Mouse (Mus musculus): ENCODE data around the gene Gm17268. TPM values are rescaled to one million over a fixed set of nuclear protein-coding genes. Genes with fewer than 3 reads are reported as not detected.

Gm17268 gene
- polyA plus RNA-seq, 1 experiment from 2014 or later = not detected

DNA sequence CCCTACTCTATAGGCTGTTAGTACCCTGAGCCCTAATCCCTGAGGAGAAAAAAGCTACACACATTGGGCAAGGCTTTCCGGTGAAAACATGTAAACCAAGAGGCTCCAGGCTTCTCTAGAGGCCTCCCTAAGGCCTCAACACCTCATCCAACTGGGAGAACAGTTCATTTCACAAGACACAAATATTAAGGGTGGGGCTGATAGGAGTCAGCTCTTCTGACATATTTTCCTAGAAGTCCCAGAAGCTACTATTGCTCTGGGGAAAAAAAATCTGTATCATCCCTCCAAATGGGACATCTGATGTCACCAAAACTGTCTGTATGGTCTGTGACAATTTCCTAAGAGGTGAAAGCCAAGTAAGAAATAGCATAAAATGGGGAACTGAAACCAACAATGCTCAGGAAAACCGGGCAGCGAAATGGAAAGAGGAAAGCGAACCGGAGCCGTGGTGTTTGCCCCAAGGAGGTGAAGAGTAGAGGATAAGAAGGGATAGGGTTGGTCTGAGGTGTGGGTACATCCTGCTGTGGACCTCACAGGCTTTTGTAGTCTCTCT is 15.8 kb downstream of the Gm17268 start:
- 87% methylated on average over 6 of the region's 6 CpGs for WGBS
- Histone ChIP-seq H3K9me3 (no peaks in the 10 kb centered on the region), H3K36me3 (no peaks in the 10 kb centered on the region), H3K4me2 (replicated peaks) (no peak overlapping the region), H3K4me1 (no peaks in the 10 kb centered on the region; the same call in 1 of the 2 replicates), H3K9ac (replicated peaks) (no peak overlapping the region), H3K27me3 (no peaks in the 10 kb centered on the region), H3K4me3 (no peak overlapping the region), H3K27ac (replicated peaks) (no peak overlapping the region)
- ATAC-seq (ENCODE audit: low FRiP score, low read depth) = no peak

DNA sequence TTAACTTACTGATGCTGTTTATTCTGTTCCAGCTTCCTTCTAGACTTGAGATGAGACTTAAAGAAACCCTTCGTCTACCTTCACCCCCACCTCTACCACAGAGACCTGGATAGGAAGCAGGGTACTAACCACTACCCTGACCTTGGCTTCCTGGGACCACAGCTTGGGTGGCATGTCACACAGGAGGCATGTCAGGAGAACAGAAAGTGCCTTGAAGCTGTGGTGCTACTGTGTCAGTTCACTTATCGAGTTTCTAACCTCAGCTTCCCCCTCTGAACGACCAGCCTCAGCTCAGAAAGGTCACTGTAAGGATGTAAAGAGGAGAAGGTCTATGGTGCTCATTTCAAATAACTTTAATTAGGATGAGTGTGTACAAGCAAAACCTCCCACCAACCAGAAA is 17.0 kb downstream of the Gm17268 start:
- no peak overlapping the region for H3K4me2 ChIP-seq (replicated peaks)
- H3K4me3 ChIP-seq = no peak overlapping the region
- no peaks in the 10 kb centered on the region for H3K36me3 ChIP-seq
- no peaks in the 10 kb centered on the region for H3K27me3 ChIP-seq
- no peak overlapping the region for H3K9ac ChIP-seq (replicated peaks)
- no peak for ATAC-seq (ENCODE audit: low FRiP score, low read depth)
- no peak overlapping the region for H3K27ac ChIP-seq (replicated peaks)
- no peaks in the 10 kb centered on the region for H3K9me3 ChIP-seq
- 84% methylated on average over 3 of the region's 3 CpGs for WGBS
- H3K4me1 ChIP-seq = no peaks in the 10 kb centered on the region; the same call in 1 of the 2 replicates

DNA sequence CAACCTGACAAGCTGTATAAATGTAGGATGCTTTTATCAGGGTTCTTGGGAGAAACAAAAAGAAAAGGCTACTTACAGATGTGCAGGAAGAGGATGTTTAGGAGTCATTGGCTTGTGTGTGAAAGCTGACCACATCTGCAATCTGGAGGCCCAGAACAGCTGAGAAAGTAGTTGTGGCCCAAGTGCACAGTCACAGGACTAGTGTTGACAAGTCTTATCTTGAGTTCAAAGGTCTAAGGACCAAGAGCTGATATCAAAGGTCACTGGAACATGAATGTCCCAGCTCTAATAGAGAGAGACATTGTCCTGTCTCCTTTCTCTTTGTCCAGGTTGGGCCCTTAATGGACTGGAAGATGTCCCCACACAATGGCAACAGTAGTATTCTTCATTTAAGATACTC is 18.6 kb downstream of the Gm17268 start:
- Histone ChIP-seq H3K9ac (replicated peaks) (no peak overlapping the region), H3K4me3 (no peak overlapping the region), H3K4me2 (replicated peaks) (no peak overlapping the region), H3K4me1 (no peaks in the 10 kb centered on the region; the same call in 1 of the 2 replicates), H3K27ac (replicated peaks) (no peak overlapping the region), H3K27me3 (no peaks in the 10 kb centered on the region), H3K36me3 (no peaks in the 10 kb centered on the region), H3K9me3 (no peaks in the 10 kb centered on the region)
- ATAC-seq (ENCODE audit: low FRiP score, low read depth) = no peak

DNA sequence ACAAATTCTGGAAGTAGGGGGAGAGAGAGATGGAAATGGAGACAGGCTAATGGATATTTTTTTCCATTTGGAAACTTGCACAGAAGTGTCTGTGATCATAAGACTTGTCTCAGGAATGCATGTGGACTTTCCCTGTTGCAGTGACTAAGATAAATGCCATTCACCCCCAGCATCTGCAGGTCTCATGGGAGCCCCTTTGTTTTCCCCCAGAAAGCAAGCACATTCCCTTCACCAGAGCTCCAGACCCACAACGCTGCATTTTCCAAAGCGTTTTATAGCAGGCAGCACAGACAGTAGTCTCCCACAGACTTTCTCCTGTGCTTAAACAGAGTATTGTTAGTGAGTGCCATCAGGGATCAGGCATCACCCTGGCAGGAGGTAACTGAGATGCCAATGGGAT is 19.0 kb downstream of the Gm17268 start:
- Histone ChIP-seq H3K9ac (replicated peaks) (no peak overlapping the region), H3K4me2 (replicated peaks) (no peak overlapping the region), H3K36me3 (no peaks in the 10 kb centered on the region), H3K27ac (replicated peaks) (no peak overlapping the region), H3K27me3 (no peaks in the 10 kb centered on the region), H3K4me1 (no peaks in the 10 kb centered on the region; the same call in 1 of the 2 replicates), H3K4me3 (no peak overlapping the region), H3K9me3 (no peaks in the 10 kb centered on the region)
- ATAC-seq (ENCODE audit: low FRiP score, low read depth) = no peak
- WGBS = 65% methylated on average over 2 of the region's 2 CpGs

DNA sequence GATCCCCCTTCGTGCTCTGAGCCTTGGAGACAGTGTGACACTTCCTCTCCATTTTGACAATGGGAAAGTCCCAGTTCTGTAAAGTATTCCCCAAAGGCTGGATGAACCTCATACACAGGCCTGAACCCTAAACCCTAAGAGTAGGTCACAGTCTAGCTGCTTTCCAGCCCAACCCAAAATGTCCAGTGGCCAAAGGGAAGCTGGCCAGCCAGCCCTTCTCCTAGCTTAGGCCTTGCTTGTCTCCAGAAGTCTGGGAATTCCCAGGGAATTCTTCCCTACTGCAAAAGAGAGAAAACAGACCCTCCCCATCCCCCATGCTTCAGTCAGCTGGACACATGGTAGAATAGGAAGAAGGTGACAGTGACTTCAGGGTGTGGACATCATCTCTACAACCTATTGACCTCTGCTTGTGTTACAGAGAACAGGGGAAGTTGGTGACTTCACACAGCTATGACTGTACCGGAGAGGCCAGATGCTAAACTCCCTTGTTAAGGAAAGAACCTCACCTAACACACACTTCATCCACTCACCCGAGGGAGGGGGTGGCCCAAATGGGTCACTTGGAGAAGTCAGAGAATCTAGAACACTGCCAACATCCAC is 22.1 kb downstream of the Gm17268 start:
- Histone ChIP-seq H3K4me3 (no peak overlapping the region), H3K36me3 (no peaks in the 10 kb centered on the region), H3K27me3 (no peaks in the 10 kb centered on the region), H3K27ac (replicated peaks) (no peak overlapping the region), H3K4me2 (replicated peaks) (no peak overlapping the region), H3K4me1 (no peaks in the 10 kb centered on the region; the same call in 1 of the 2 replicates), H3K9me3 (no peaks in the 10 kb centered on the region), H3K9ac (replicated peaks) (no peak overlapping the region)
- ATAC-seq (ENCODE audit: low FRiP score, low read depth) = no peak
- WGBS = 86% methylated on average over 3 of the region's 3 CpGs

DNA sequence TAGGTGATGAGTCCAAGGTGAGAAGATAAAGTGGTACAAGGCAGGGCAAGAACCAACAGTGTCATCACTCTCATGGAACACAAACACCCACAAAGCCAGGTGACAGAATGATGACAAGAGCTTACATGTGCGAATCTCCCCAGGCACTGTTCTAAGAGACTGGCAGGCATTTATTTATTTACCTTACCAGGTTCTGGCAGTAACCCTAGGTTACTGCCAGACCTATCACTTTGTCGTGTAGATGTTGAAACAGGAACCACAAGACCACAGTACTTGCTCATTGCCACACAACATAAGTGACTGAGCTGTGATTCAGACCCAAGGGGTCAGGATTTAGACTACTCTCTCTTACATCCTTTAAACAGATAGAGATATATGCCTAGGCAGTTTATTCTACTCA is 23.3 kb downstream of the Gm17268 start:
- Histone ChIP-seq H3K9ac (replicated peaks) (no peak overlapping the region), H3K9me3 (no peaks in the 10 kb centered on the region), H3K4me3 (no peak overlapping the region), H3K4me2 (replicated peaks) (no peak overlapping the region), H3K4me1 (no peaks in the 10 kb centered on the region), H3K27me3 (no peaks in the 10 kb centered on the region), H3K27ac (replicated peaks) (no peak overlapping the region), H3K36me3 (no peaks in the 10 kb centered on the region)
- no peak for ATAC-seq (ENCODE audit: low FRiP score, low read depth)
- WGBS = 76% methylated on average over 2 of the region's 2 CpGs

DNA sequence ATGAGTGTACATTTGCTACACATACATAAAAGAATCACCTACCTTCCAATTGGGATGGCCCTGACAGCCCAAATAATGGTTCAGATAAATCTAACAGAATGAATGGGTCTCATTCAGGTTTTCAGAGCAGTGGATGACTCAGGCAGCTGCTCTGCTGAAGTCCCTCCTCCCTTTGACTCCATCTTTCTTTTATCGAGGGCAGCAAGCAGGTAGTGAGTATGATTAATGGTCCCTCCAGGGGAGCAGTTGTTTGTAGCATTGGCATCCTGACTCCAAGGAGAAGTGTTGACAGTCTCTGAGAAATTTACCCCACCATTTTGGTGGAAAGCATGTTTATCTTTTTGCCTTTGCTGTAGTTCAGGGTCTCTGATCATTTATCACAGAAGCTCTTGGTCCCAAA is 24.6 kb downstream of the Gm17268 start:
- 77% methylated on average over 1 of the region's 1 CpGs for WGBS
- Histone ChIP-seq H3K27ac (replicated peaks) (no peak overlapping the region), H3K36me3 (no peaks in the 10 kb centered on the region), H3K9ac (replicated peaks) (no peak overlapping the region), H3K4me2 (replicated peaks) (no peak overlapping the region), H3K9me3 (no peaks in the 10 kb centered on the region), H3K4me3 (no peak overlapping the region), H3K4me1 (no peaks in the 10 kb centered on the region), H3K27me3 (no peaks in the 10 kb centered on the region)
- ATAC-seq (ENCODE audit: low FRiP score, low read depth) = no peak

DNA sequence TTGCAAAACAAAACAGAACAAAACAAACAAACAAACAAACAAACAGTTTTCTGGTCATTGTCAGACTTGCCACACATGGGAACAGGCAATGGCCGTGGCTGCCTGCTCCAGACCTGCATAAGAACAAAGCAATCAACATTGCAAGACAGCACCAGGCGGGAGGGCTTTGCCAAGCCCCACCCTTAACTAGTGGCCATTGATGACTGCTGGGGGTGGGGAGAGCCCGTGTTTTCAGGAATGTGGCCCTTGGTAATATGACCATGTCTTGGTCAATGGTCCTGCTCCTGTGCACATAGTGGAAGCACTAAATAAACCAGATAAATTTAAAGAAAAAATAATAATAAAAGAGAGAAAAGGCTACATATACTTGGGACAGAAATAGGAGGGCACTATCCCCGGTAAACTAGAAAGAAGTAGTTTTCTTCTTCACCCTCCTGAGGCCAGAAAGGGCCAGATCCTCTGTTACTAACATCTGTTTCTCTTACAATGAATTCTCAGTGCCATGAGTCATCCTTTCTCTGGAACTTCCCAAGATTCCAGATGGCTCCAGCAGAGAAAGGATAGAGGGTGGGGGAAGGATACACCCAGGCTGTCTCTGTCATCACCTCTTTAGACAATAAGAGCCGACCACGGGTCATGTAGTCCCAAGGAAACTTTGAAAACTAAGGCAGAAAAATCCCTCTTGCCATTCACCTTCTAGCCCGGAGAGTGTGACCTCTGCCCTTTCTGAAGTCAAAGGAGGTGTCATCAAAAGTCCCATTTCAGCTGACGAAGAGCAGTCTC is 26.8 kb downstream of the Gm17268 start:
- H3K27ac ChIP-seq (replicated peaks) = no peak overlapping the region
- H3K9me3 ChIP-seq = no peaks in the 10 kb centered on the region
- no peaks in the 10 kb centered on the region for H3K4me1 ChIP-seq
- no peak overlapping the region for H3K4me3 ChIP-seq
- no peaks in the 10 kb centered on the region for H3K27me3 ChIP-seq
- no peaks in the 10 kb centered on the region for H3K36me3 ChIP-seq
- no peak overlapping the region for H3K9ac ChIP-seq (replicated peaks)
- WGBS = 70% methylated on average over 8 of the region's 8 CpGs
- no peak overlapping the region for H3K4me2 ChIP-seq (replicated peaks)
- ATAC-seq (ENCODE audit: low FRiP score, low read depth) = no peak

DNA sequence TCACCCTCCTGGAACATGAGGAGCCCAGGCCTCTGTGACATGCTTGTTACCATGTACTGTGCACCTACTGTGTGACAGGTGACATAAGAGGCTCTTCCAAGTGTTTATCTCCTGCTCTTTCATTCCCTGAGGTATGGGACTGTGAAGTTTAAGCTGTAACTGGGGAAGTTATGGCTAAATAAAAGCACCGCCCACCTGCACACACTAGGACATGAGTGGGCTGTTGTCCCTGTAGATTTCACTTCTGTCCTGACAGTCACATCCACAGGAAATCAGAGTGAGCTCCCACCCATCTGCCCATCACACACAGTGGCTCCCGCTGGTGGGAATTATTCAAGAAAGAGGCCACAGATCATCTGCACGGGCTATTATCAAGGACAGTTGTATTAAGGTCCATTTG is 28.2 kb downstream of the Gm17268 start:
- Histone ChIP-seq H3K9me3 (no peaks in the 10 kb centered on the region), H3K27me3 (no peaks in the 10 kb centered on the region), H3K36me3 (no peaks in the 10 kb centered on the region), H3K9ac (replicated peaks) (no peak overlapping the region), H3K4me1 (no peaks in the 10 kb centered on the region), H3K4me2 (replicated peaks) (no peak overlapping the region), H3K27ac (replicated peaks) (no peak overlapping the region), H3K4me3 (no peak overlapping the region)
- WGBS = 88% methylated on average over 3 of the region's 3 CpGs
- no peak for ATAC-seq (ENCODE audit: low FRiP score, low read depth)

DNA sequence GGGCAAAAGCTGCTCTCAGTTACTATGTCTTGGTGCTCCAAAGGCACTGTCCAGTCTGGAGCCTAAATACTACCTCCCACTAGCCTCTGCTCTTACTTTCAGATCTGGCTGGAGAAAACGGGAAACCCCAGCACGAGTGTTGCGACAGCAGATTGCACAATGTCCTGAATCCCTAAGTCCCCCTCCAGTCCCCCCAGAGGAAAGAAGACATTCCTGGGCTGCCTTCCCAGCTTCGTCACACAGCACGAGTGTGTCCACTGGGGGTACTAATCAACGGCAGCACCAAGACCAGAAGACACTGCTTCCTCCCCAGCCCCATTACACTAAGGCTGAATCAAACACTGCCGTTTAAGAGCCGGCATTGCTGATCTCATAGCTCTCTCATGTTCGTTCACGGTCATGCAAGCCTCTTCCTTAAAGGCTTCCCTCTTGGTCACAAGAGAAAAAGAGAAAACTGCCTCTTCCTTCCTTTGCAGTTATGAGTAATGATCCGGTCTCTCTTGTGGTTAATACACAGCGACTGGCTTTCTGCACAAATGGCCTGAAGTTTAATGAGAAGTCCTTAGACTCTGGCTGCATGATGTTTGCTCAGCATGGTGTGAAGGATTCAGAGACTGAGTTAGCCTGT is 31.5 kb downstream of the Gm17268 start:
- Histone ChIP-seq H3K4me3 (no peak overlapping the region), H3K36me3 (no peaks in the 10 kb centered on the region), H3K9me3 (no peaks in the 10 kb centered on the region), H3K9ac (replicated peaks) (no peak overlapping the region), H3K4me2 (replicated peaks) (no peak overlapping the region), H3K4me1 (no peaks in the 10 kb centered on the region), H3K27ac (replicated peaks) (no peak overlapping the region), H3K27me3 (no peaks in the 10 kb centered on the region)
- ATAC-seq (ENCODE audit: low FRiP score, low read depth) = no peak
- WGBS = 71% methylated on average over 12 of the region's 12 CpGs

DNA sequence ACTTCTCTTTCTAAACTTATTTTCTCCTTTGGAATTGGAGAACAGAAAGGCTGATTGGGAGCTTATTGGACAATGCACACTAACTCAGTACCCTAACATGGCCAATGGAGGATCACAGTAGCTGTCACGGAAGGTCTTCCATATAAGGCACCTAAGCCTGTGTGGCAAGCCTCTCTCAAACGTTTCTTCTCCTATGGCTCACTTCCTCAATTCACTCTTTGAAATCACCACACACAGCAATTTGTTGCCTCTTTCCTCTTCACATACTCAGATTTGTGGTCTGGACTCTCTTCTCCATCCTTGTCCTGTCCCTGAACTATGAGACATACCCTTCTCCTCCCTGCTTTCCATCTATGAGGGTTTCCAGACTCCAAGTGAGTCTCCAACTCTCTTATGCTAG is 33.6 kb downstream of the Gm17268 start:
- Histone ChIP-seq H3K9me3 (no peaks in the 10 kb centered on the region), H3K4me2 (replicated peaks) (no peak overlapping the region), H3K27ac (replicated peaks) (no peak overlapping the region), H3K9ac (replicated peaks) (no peak overlapping the region), H3K4me1 (no peaks in the 10 kb centered on the region), H3K36me3 (no peaks in the 10 kb centered on the region), H3K4me3 (no peak overlapping the region), H3K27me3 (no peaks in the 10 kb centered on the region)
- ATAC-seq (ENCODE audit: low FRiP score, low read depth) = no peak
- 79% methylated on average over 2 of the region's 2 CpGs for WGBS

DNA sequence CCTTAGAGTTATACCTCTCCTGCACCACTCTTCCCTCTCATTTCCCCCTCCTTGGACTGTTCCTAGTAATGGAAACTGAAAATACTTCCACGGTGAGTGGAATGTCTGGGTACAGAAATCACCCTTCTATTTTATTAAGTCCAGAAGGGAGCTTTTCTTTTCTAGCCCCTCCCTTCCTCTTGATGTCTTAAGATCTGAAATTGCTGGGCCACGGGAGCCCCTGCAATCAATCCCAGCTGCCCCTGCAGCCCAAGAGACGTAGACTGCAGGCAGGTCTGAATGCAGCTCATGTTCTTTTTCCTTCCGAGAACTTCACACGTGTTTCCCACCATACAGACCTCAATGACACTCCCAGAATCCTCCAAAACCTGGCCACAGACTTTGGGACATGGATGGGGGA is 37.8 kb downstream of the Gm17268 start:
- no peak for ATAC-seq (ENCODE audit: low FRiP score, low read depth)

More for the DNA sequence above, 37.8 kb downstream of the Gm17268 start:
- Histone ChIP-seq H3K4me2 (replicated peaks) (no peak overlapping the region), H3K36me3 (no peaks in the 10 kb centered on the region), H3K4me3 (no peak overlapping the region), H3K9ac (replicated peaks) (no peak overlapping the region), H3K27ac (replicated peaks) (no peak overlapping the region), H3K9me3 (no peaks in the 10 kb centered on the region), H3K27me3 (no peaks in the 10 kb centered on the region), H3K4me1 (no peaks in the 10 kb centered on the region)
- 62% methylated on average over 5 of the region's 5 CpGs for WGBS

Data from midbrain, embryonic 12.5 days (tissue).